Mouse (Mus musculus) erythroblast, embryonic 14.5 days (primary cell): ENCODE results near the gene Gab3. TPM values are rescaled to one million over a fixed set of nuclear protein-coding genes. Genes with fewer than 3 reads are reported as not detected.
A peak's percentile ranks its signal among the peaks of the same experiment; 100 is the strongest.

Source experiments
- H3K27me3 ChIP-seq: 2 replicates; pipeline ENCODE4 v1.6.1; 2012; ENCODE audit warnings: inconsistent platforms; ENCODE audit not compliant: control insufficient read depth
- H3K36me3 ChIP-seq: 2 replicates; pipeline ENCODE4 v1.6.1; 2012; ENCODE audit warnings: mild to moderate bottlenecking, inconsistent platforms; ENCODE audit not compliant: control insufficient read depth
- H3K4me1 ChIP-seq: 2 replicates; pipeline ENCODE4 v1.6.1; 2012; ENCODE audit warnings: inconsistent platforms; ENCODE audit not compliant: control insufficient read depth
- H3K4me3 ChIP-seq: replicated peaks from 2 replicates; pipeline ENCODE3; 2012; ENCODE audit warnings: moderate library complexity, mild to moderate bottlenecking, inconsistent platforms
- H3K9me3 ChIP-seq: 2 replicates; pipeline ENCODE4 v1.6.1; 2012; ENCODE audit warnings: low read length, inconsistent platforms, mixed read lengths; ENCODE audit not compliant: control insufficient read depth
- GATA1 ChIP-seq: IDR thresholded peaks from 2 replicates; pipeline ENCODE4 v1.6.1; 2012; ENCODE audit warnings: low read length, inconsistent platforms, mixed read lengths
- TAL1 ChIP-seq: IDR thresholded peaks from 3 replicates; pipeline ENCODE4 v1.6.1; 2012; ENCODE audit warnings: low read length, inconsistent platforms, mixed read lengths
- polyA plus RNA-seq: library from polyadenylated mRNA; stranded (reverse); fragments of >175 nt; gene quantifications from 2 replicates; pipeline ENCODE4 v1.2.3, GENCODE M21; 2012

Gene Gab3
- polyA plus RNA-seq, 1 experiment, result not detected

GRCm38 (mm10) chrX:75096163-75096770 is 11.0 kb upstream of the Gab3 start:
- H3K9me3 ChIP-seq, result peaks cover 7% of the 10 kb centered on the region; the same call in 1 of the 2 replicates
- TF ChIP-seq GATA1, result no peak
- TF ChIP-seq TAL1, result no peak

GRCm38 (mm10) chrX:75095369-75096162 is 10.3 kb upstream of the Gab3 start, which contains the start of gene Dkc1:
Gene Dkc1, plus strand, starts transcription at chrX:75095854.
- peaks cover 27% of the 10 kb centered on the region for H3K36me3 ChIP-seq
- peaks cover 3% of the 10 kb centered on the region; the same call in 1 of the 2 replicates for H3K27me3 ChIP-seq
- TF ChIP-seq TAL1 (no peak), GATA1 (no peak)

More at GRCm38 (mm10) chrX:75096163-75096770, 11.0 kb upstream of the Gab3 start:
- peaks cover 34% of the 10 kb centered on the region for H3K36me3 ChIP-seq
- H3K4me1 ChIP-seq, result peaks cover 19% of the 10 kb centered on the region
- H3K4me3 ChIP-seq, result peak overlapping the region; percentile 84
- H3K27me3 ChIP-seq, result no peaks in the 10 kb centered on the region

GRCm38 (mm10) chrX:75085654-75086053 is 396 bp upstream of the Gab3 start:
- no peak for TF ChIP-seq GATA1
- no peaks in the 10 kb centered on the region for H3K9me3 ChIP-seq
- peaks cover 14% of the 10 kb centered on the region for H3K4me1 ChIP-seq
- H3K4me3 ChIP-seq, result no peak overlapping the region
- no peaks in the 10 kb centered on the region for H3K36me3 ChIP-seq
- peaks cover 2% of the 10 kb centered on the region; the same call in 1 of the 2 replicates for H3K27me3 ChIP-seq

More at GRCm38 (mm10) chrX:75095369-75096162, 10.3 kb upstream of the Gab3 start, which contains the start of gene Dkc1:
- H3K9me3 ChIP-seq, result peaks cover 7% of the 10 kb centered on the region; the same call in 1 of the 2 replicates
- peaks cover 23% of the 10 kb centered on the region for H3K4me1 ChIP-seq
- peak within 1 kb of the TSS; percentile 84 for H3K4me3 ChIP-seq

GRCm38 (mm10) chrX:75083982-75084773 is 1.1 kb downstream of the Gab3 start:
- Histone ChIP-seq H3K4me1 (peaks cover 14% of the 10 kb centered on the region), H3K36me3 (no peaks in the 10 kb centered on the region), H3K9me3 (no peaks in the 10 kb centered on the region), H3K27me3 (no peaks in the 10 kb centered on the region; the same call in 1 of the 2 replicates), H3K4me3 (peak overlapping the region; percentile 80)
- no peak for TF ChIP-seq GATA1
- TF ChIP-seq TAL1, result no peak

- no peak for TF ChIP-seq GATA1
- no peak for TF ChIP-seq TAL1
- peaks cover 14% of the 10 kb centered on the region for H3K4me1 ChIP-seq
Measured at GRCm38 (mm10) chrX:75082351-75082750, 2.9 kb downstream of the Gab3 start.

GRCm38 (mm10) chrX:75056120-75056775 is 29.0 kb downstream of the Gab3 start:
- H3K36me3 ChIP-seq, result no peaks in the 10 kb centered on the region
- TF ChIP-seq TAL1 (no peak), GATA1 (no peak)
- no peaks in the 10 kb centered on the region for H3K4me1 ChIP-seq
- H3K27me3 ChIP-seq, result no peaks in the 10 kb centered on the region
- no peak overlapping the region for H3K4me3 ChIP-seq
- no peaks in the 10 kb centered on the region for H3K9me3 ChIP-seq

More at GRCm38 (mm10) chrX:75082351-75082750, 2.9 kb downstream of the Gab3 start:
- Histone ChIP-seq H3K4me3 (no peak overlapping the region), H3K27me3 (no peaks in the 10 kb centered on the region), H3K36me3 (no peaks in the 10 kb centered on the region), H3K9me3 (no peaks in the 10 kb centered on the region)

GRCm38 (mm10) chrX:75046921-75047635 is 38.2 kb downstream of the Gab3 start:
- Histone ChIP-seq H3K36me3 (no peaks in the 10 kb centered on the region), H3K4me1 (no peaks in the 10 kb centered on the region), H3K27me3 (no peaks in the 10 kb centered on the region), H3K4me3 (no peak overlapping the region), H3K9me3 (no peaks in the 10 kb centered on the region)
- TF ChIP-seq TAL1, result no peak
- TF ChIP-seq GATA1, result no peak

GRCm38 (mm10) chrX:75045931-75046330 is 39.3 kb downstream of the Gab3 start:
- Histone ChIP-seq H3K36me3 (no peaks in the 10 kb centered on the region), H3K4me3 (no peak overlapping the region), H3K27me3 (no peaks in the 10 kb centered on the region), H3K9me3 (no peaks in the 10 kb centered on the region), H3K4me1 (no peaks in the 10 kb centered on the region)
- TF ChIP-seq TAL1 (no peak), GATA1 (no peak)
